Mouse (Mus musculus) heart, embryonic 11.5 days (tissue): Measurements from ENCODE around the gene Padi3. TPM values are rescaled to one million over a fixed set of nuclear protein-coding genes. Genes with fewer than 3 reads are reported as not detected.

Experiments used
- ATAC-seq: fragments of 200-750 bp; cut with Nextera tagmentation; replicated peaks from 2 replicates; pipeline ENCODE4 v1.8.0; 2017; ENCODE audit warnings: moderate library complexity; ENCODE audit not compliant: insufficient number of reproducible peaks, low FRiP score, low TSS enrichment
- H3K27ac ChIP-seq: fragments of 300-500 bp; sonication (generic); 2 replicates; pipeline ENCODE4 v1.5.1; 2014; ENCODE audit warnings: mild to moderate bottlenecking, low read depth, low read length
- H3K27me3 ChIP-seq: fragments of 300-500 bp; sonication (generic); 2 replicates; pipeline ENCODE4 v1.6.1; 2014; ENCODE audit warnings: mild to moderate bottlenecking, low read length, mixed read lengths; ENCODE audit not compliant: control insufficient read depth, insufficient read depth
- H3K36me3 ChIP-seq: fragments of 300-500 bp; sonication (generic); 2 replicates; pipeline ENCODE4 v1.6.1; 2014; ENCODE audit warnings: mild to moderate bottlenecking, low read length, moderate library complexity, mixed read lengths; ENCODE audit not compliant: control insufficient read depth, insufficient read depth
- H3K4me1 ChIP-seq: fragments of 300-500 bp; sonication (generic); 2 replicates; pipeline ENCODE4 v1.6.1; 2014; ENCODE audit warnings: low read length; ENCODE audit not compliant: control insufficient read depth, insufficient read depth
- H3K4me2 ChIP-seq: fragments of 300-500 bp; sonication (generic); 2 replicates; pipeline ENCODE4 v1.6.1; 2014; ENCODE audit warnings: mild to moderate bottlenecking, moderate library complexity
- H3K4me3 ChIP-seq: fragments of 300-500 bp; sonication (generic); 2 replicates; pipeline ENCODE4 v1.5.1; 2014; ENCODE audit warnings: low read depth, low read length
- H3K9ac ChIP-seq: fragments of 300-500 bp; sonication (generic); 2 replicates; pipeline ENCODE4 v1.6.1; 2014; ENCODE audit warnings: mild to moderate bottlenecking, low read depth, low read length, moderate library complexity
- H3K9me3 ChIP-seq: fragments of 300-500 bp; sonication (generic); replicated peaks from 2 replicates; pipeline ENCODE4 v1.6.1; 2016; ENCODE audit warnings: low read length; ENCODE audit not compliant: control insufficient read depth
- WGBS: fragments of 180-500 bp; shearing (Covaris S2); extraction: QIAGEN DNeasy Blood & Tissue Kit; methylation state at CpG from one replicate; pipeline ENCODE4 v1.1.7; 2014; ENCODE audit not compliant: insufficient replicate concordance; 5-methylcytosine and 5-hydroxymethylcytosine counted together
- polyA plus RNA-seq: library from polyadenylated mRNA; unstranded; fragments of >200 nt; fragmentation: Nextera tagmentation; extraction: Ambion mirVana; gene quantifications from 2 replicates; pipeline ENCODE4 v1.2.1, GENCODE M21; 2014

Gene Padi3
- polyA plus RNA-seq, 1 experiment from 2014 or later, result 0.39 TPM

GRCm38 (mm10) chr4:140794678-140795077, 15.8 kb downstream of the Padi3 start:
- no peaks in the 10 kb centered on the region for H3K36me3 ChIP-seq
- no peaks in the 10 kb centered on the region for H3K27me3 ChIP-seq
- no peak overlapping the region for H3K27ac ChIP-seq
- peaks cover 6% of the 10 kb centered on the region; the same call in 1 of the 2 replicates for H3K4me1 ChIP-seq
- no peak overlapping the region for H3K4me2 ChIP-seq
- no peaks in the 10 kb centered on the region for H3K9me3 ChIP-seq
- H3K9ac ChIP-seq, result no peak overlapping the region
- H3K4me3 ChIP-seq, result no peak overlapping the region
- 88% methylated on average over 9 of the region's 9 CpGs for WGBS
- no peak for ATAC-seq

GRCm38 (mm10) chr4:140793795-140794194, 16.7 kb downstream of the Padi3 start:
- H3K4me2 ChIP-seq, result no peak overlapping the region
- H3K9me3 ChIP-seq, result no peaks in the 10 kb centered on the region
- 64% methylated on average over 9 of the region's 9 CpGs for WGBS
- no peak overlapping the region for H3K4me3 ChIP-seq
- no peak for ATAC-seq
- no peaks in the 10 kb centered on the region for H3K27me3 ChIP-seq
- no peaks in the 10 kb centered on the region for H3K36me3 ChIP-seq
- peaks cover 6% of the 10 kb centered on the region; the same call in 1 of the 2 replicates for H3K4me1 ChIP-seq
- H3K27ac ChIP-seq, result no peak overlapping the region
- H3K9ac ChIP-seq, result no peak overlapping the region

GRCm38 (mm10) chr4:140792584-140792983, 17.9 kb downstream of the Padi3 start:
- Histone ChIP-seq H3K4me3 (no peak overlapping the region), H3K27me3 (no peaks in the 10 kb centered on the region), H3K4me2 (no peak overlapping the region), H3K9me3 (no peaks in the 10 kb centered on the region), H3K4me1 (peaks cover 6% of the 10 kb centered on the region; the same call in 1 of the 2 replicates), H3K27ac (no peak overlapping the region), H3K36me3 (no peaks in the 10 kb centered on the region), H3K9ac (no peak overlapping the region)
- ATAC-seq, result no peak
- 76% methylated on average over 7 of the region's 7 CpGs for WGBS

GRCm38 (mm10) chr4:140791071-140791470, 19.4 kb downstream of the Padi3 start:
- WGBS, result 76% methylated on average over 16 of the region's 16 CpGs
- H3K36me3 ChIP-seq, result no peaks in the 10 kb centered on the region
- no peak overlapping the region for H3K4me2 ChIP-seq
- H3K27ac ChIP-seq, result no peak overlapping the region
- ATAC-seq, result no peak
- no peak overlapping the region for H3K4me3 ChIP-seq
- H3K27me3 ChIP-seq, result no peaks in the 10 kb centered on the region
- no peaks in the 10 kb centered on the region for H3K9me3 ChIP-seq
- H3K9ac ChIP-seq, result no peak overlapping the region
- H3K4me1 ChIP-seq, result peaks cover 6% of the 10 kb centered on the region; the same call in 1 of the 2 replicates

- H3K36me3 ChIP-seq, result no peaks in the 10 kb centered on the region
- H3K9ac ChIP-seq, result no peak overlapping the region
- H3K4me2 ChIP-seq, result no peak overlapping the region
- no peak overlapping the region for H3K27ac ChIP-seq
- 86% methylated on average over 4 of the region's 4 CpGs for WGBS
- no peak overlapping the region for H3K4me3 ChIP-seq
- no peaks in the 10 kb centered on the region for H3K9me3 ChIP-seq
- ATAC-seq, result no peak
- H3K4me1 ChIP-seq, result peaks cover 6% of the 10 kb centered on the region; the same call in 1 of the 2 replicates
- H3K27me3 ChIP-seq, result no peaks in the 10 kb centered on the region
These were observed 20.5 kb downstream of the Padi3 start for GRCm38 (mm10) chr4:140789983-140790382.

- Histone ChIP-seq H3K9ac (no peak overlapping the region), H3K27ac (no peak overlapping the region), H3K4me3 (no peak overlapping the region), H3K9me3 (no peaks in the 10 kb centered on the region), H3K4me2 (no peak overlapping the region), H3K4me1 (peaks cover 6% of the 10 kb centered on the region; the same call in 1 of the 2 replicates), H3K36me3 (no peaks in the 10 kb centered on the region), H3K27me3 (no peaks in the 10 kb centered on the region)
- no peak for ATAC-seq
- WGBS, result 47% methylated on average over 6 of the region's 6 CpGs
These were observed 21.5 kb downstream of the Padi3 start for GRCm38 (mm10) chr4:140788983-140789382.

GRCm38 (mm10) chr4:140788264-140788663, 22.2 kb downstream of the Padi3 start:
- Histone ChIP-seq H3K36me3 (no peaks in the 10 kb centered on the region), H3K4me3 (no peak overlapping the region), H3K9me3 (no peaks in the 10 kb centered on the region), H3K4me2 (no peak overlapping the region), H3K27ac (no peak overlapping the region), H3K4me1 (peaks cover 6% of the 10 kb centered on the region; the same call in 1 of the 2 replicates), H3K9ac (no peak overlapping the region), H3K27me3 (no peaks in the 10 kb centered on the region)
- WGBS, result 74% methylated on average over 6 of the region's 6 CpGs
- ATAC-seq, result no peak

GRCm38 (mm10) chr4:140787414-140787813, 23.0 kb downstream of the Padi3 start:
- Histone ChIP-seq H3K9me3 (no peaks in the 10 kb centered on the region), H3K4me1 (peaks cover 6% of the 10 kb centered on the region; the same call in 1 of the 2 replicates), H3K4me3 (no peak overlapping the region), H3K36me3 (no peaks in the 10 kb centered on the region), H3K9ac (no peak overlapping the region), H3K27me3 (no peaks in the 10 kb centered on the region), H3K4me2 (no peak overlapping the region), H3K27ac (no peak overlapping the region)
- WGBS, result 63% methylated on average over 4 of the region's 4 CpGs
- ATAC-seq, result no peak

- no peak overlapping the region for H3K9ac ChIP-seq
- ATAC-seq, result no peak
- WGBS, result 82% methylated on average over 5 of the region's 5 CpGs
These were observed 25.2 kb downstream of the Padi3 start for GRCm38 (mm10) chr4:140785217-140785616.

More at GRCm38 (mm10) chr4:140785217-140785616, 25.2 kb downstream of the Padi3 start:
- Histone ChIP-seq H3K4me1 (peaks cover 6% of the 10 kb centered on the region; the same call in 1 of the 2 replicates), H3K27me3 (no peaks in the 10 kb centered on the region), H3K36me3 (no peaks in the 10 kb centered on the region), H3K4me2 (no peak overlapping the region), H3K27ac (no peak overlapping the region), H3K9me3 (no peaks in the 10 kb centered on the region), H3K4me3 (no peak overlapping the region)
